Mouse (Mus musculus) ES-Bruce4 (cell line): ENCODE results near the gene Serbp1.

ENCODE experiments used
- CTCF ChIP-seq: IDR thresholded peaks from one replicate; pipeline ENCODE4 v1.8.1; 2011; ENCODE audit warnings: low read depth, low read length
- EP300 ChIP-seq: IDR thresholded peaks from 2 replicates; pipeline ENCODE4 v1.6.1; 2011; ENCODE audit warnings: low read depth, low read length; ENCODE audit not compliant: insufficient read depth
- POLR2A ChIP-seq: IDR thresholded peaks from one replicate; pipeline ENCODE4 v1.8.1; 2011; ENCODE audit warnings: low read length; ENCODE audit not compliant: insufficient read depth

GRCm38 (mm10) chr6:67213429-67214098 is 24.4 kb upstream of the Serbp1 start:
- TF ChIP-seq CTCF (no peak), EP300 (no peak), POLR2A (no peak)
